Mouse (Mus musculus) CH12.LX (cell line): ENCODE measurements around the gene Sema4a. TPM values are rescaled to one million over a fixed set of nuclear protein-coding genes. Genes with fewer than 3 reads are reported as not detected.

Experiments used
- DNase-seq: peaks from one replicate; pipeline ENCODE4 v3.0.0-alpha.2; 2013; ENCODE audit errors: extremely low read depth
- H3K27ac ChIP-seq: 2 replicates; pipeline ENCODE4 v1.5.1; 2012; ENCODE audit warnings: low read depth, mild to moderate bottlenecking, control low read depth, moderate library complexity; ENCODE audit not compliant: insufficient read depth
- H3K27me3 ChIP-seq: replicated peaks from 2 replicates; pipeline ENCODE3; 2012; ENCODE audit warnings: inconsistent platforms
- H3K36me3 ChIP-seq, 2 experiments: replicated peaks in 1 of 2; 2 replicates each; pipeline versions ENCODE3 to v1.6.1; 2012; ENCODE audit warnings: inconsistent platforms in 1 of 2, low read length in 1 of 2, mild to moderate bottlenecking in 1 of 2, mixed read lengths in 1 of 2, moderate library complexity in 1 of 2; ENCODE audit not compliant: control insufficient read depth in 1 of 2, insufficient read depth in 1 of 2
- H3K4me1 ChIP-seq, 2 experiments: 2 replicates each; pipeline ENCODE4 v1.6.1; 2012; ENCODE audit warnings: inconsistent platforms in 1 of 2, moderate library complexity in 1 of 2; ENCODE audit not compliant: insufficient read depth in 2 of 2, control insufficient read depth in 1 of 2
- H3K4me2 ChIP-seq: 2 replicates; pipeline ENCODE4 v1.6.1; 2012; ENCODE audit warnings: low read depth, mild to moderate bottlenecking, control low read depth; ENCODE audit not compliant: poor library complexity, insufficient read depth, severe bottlenecking
- H3K4me3 ChIP-seq, 3 experiments: fragments of 150-350 bp in 1 of 3; sonication (generic) in 1 of 3; replicated peaks in 1 of 3; 2 replicates each; pipeline versions ENCODE3 to v1.5.1; 2011 to 2012; ENCODE audit warnings: low read depth in 2 of 3, low read length in 2 of 3, mild to moderate bottlenecking in 2 of 3, moderate library complexity in 2 of 3, control low read depth in 1 of 3, improper control_type of control experiment in 1 of 3, inconsistent platforms in 1 of 3, mixed read lengths in 1 of 3; ENCODE audit not compliant: poor library complexity in 1 of 3
- H3K79me2 ChIP-seq: replicated peaks from 2 replicates; pipeline ENCODE4 v1.6.1; 2012; ENCODE audit warnings: mild to moderate bottlenecking, moderate library complexity; ENCODE audit not compliant: control insufficient read depth, poor library complexity, insufficient read depth, severe bottlenecking; ENCODE audit errors: extremely low read depth
- H3K9ac ChIP-seq: 2 replicates; pipeline ENCODE4 v1.6.1; 2012; ENCODE audit warnings: low read depth, mild to moderate bottlenecking, control low read depth, moderate library complexity; ENCODE audit not compliant: insufficient read depth
- H3K9me3 ChIP-seq: replicated peaks from 2 replicates; pipeline ENCODE3; 2012; ENCODE audit warnings: low read length, inconsistent platforms, mixed read lengths
- BHLHE40 ChIP-seq: IDR thresholded peaks from 2 replicates; pipeline ENCODE4 v1.6.1; 2011; ENCODE audit warnings: mild to moderate bottlenecking, low read depth, low read length, improper control_type of control experiment
- CHD2 ChIP-seq: IDR thresholded peaks from 2 replicates; pipeline ENCODE4 v1.6.1; 2011; ENCODE audit warnings: low read length, improper control_type of control experiment
- E2F4 ChIP-seq: IDR thresholded peaks from 2 replicates; pipeline ENCODE4 v1.6.1; 2011; ENCODE audit warnings: low read depth, low read length, improper control_type of control experiment; ENCODE audit not compliant: insufficient replicate concordance
- ELF1 ChIP-seq: IDR thresholded peaks from 2 replicates; pipeline ENCODE4 v1.6.1; 2014; ENCODE audit warnings: low read depth, mild to moderate bottlenecking, inconsistent platforms, low read length, improper control_type of control experiment
- EP300 ChIP-seq: IDR thresholded peaks from 2 replicates; pipeline ENCODE4 v1.6.1; 2011; ENCODE audit warnings: low read length, improper control_type of control experiment
- ETS1 ChIP-seq: conservative IDR thresholded peaks from 2 replicates; pipeline ENCODE4 v1.6.1; 2012; ENCODE audit warnings: low read depth, mild to moderate bottlenecking, inconsistent platforms, low read length, improper control_type of control experiment, moderate library complexity
- GABPA ChIP-seq: IDR thresholded peaks from 2 replicates; pipeline ENCODE4 v1.6.1; 2012; ENCODE audit warnings: low read depth, low read length, improper control_type of control experiment, inconsistent platforms; ENCODE audit not compliant: insufficient replicate concordance
- JUN ChIP-seq: IDR thresholded peaks from 2 replicates; pipeline ENCODE4 v1.6.1; 2011; ENCODE audit warnings: low read depth, mild to moderate bottlenecking, low read length, improper control_type of control experiment, moderate library complexity; ENCODE audit not compliant: insufficient read depth
- JUND ChIP-seq: conservative IDR thresholded peaks from 2 replicates; pipeline ENCODE4 v1.6.1; 2011; ENCODE audit warnings: low read depth, low read length, improper control_type of control experiment
- KAT2A ChIP-seq: IDR thresholded peaks from 2 replicates; pipeline ENCODE4 v1.6.1; 2012; ENCODE audit warnings: low read length, improper control_type of control experiment, inconsistent platforms; ENCODE audit not compliant: insufficient replicate concordance
- MXI1 ChIP-seq: IDR thresholded peaks from 2 replicates; pipeline ENCODE4 v1.6.1; 2011; ENCODE audit warnings: mild to moderate bottlenecking, low read depth, low read length, improper control_type of control experiment
- MYC ChIP-seq: IDR thresholded peaks from 2 replicates; pipeline ENCODE4 v1.6.1; 2011; ENCODE audit warnings: low read depth, mild to moderate bottlenecking, improper control_type of control experiment, low read length
- NELFE ChIP-seq: IDR thresholded peaks from 2 replicates; pipeline ENCODE4 v1.6.1; 2011; ENCODE audit warnings: low read depth, low read length, improper control_type of control experiment
- NRF1 ChIP-seq: IDR thresholded peaks from 2 replicates; pipeline ENCODE4 v1.6.1; 2014; ENCODE audit warnings: low read depth, mild to moderate bottlenecking, inconsistent platforms, low read length, improper control_type of control experiment, moderate library complexity
- SMC3 ChIP-seq: IDR thresholded peaks from 2 replicates; pipeline ENCODE4 v1.6.1; 2011; ENCODE audit warnings: low read depth, low read length, improper control_type of control experiment
- TBP ChIP-seq: conservative IDR thresholded peaks from 2 replicates; pipeline ENCODE4 v1.6.1; 2011; ENCODE audit warnings: low read depth, low read length, improper control_type of control experiment
- TCF12 ChIP-seq: IDR thresholded peaks from 2 replicates; pipeline ENCODE4 v1.6.1; 2014; ENCODE audit warnings: low read depth, mild to moderate bottlenecking, inconsistent platforms, low read length, improper control_type of control experiment
- ZKSCAN1 ChIP-seq: IDR thresholded peaks from 2 replicates; pipeline ENCODE4 v1.6.1; 2012; ENCODE audit warnings: low read depth, inconsistent platforms, low read length, improper control_type of control experiment, borderline replicate concordance
- ZNF384 ChIP-seq: IDR thresholded peaks from 2 replicates; pipeline ENCODE4 v1.6.1; 2012; ENCODE audit warnings: low read depth, low read length, improper control_type of control experiment, inconsistent platforms
- dilution Hi-C: fragments of 300-500 bp; cut with MboI; formaldehyde crosslinking; loops from 2 replicates; pipeline ENCODE4 v1.14.3; 2020; ENCODE audit warnings: low sequenced_read_pairs; ENCODE audit not compliant: extremely low pct_unique_long_range_greater_than_20kb, extremely low pct_ligation_motif_present
- in situ Hi-C: fragments of 300-500 bp; cut with MboI; formaldehyde crosslinking; loops from 3 replicates; pipeline ENCODE4 v1.14.3; 2019; ENCODE audit warnings: low sequenced_read_pairs, low pct_ligation_motif_present, low pct_unique_long_range_greater_than_20kb, mixed read lengths
- polyA plus RNA-seq: library from polyadenylated mRNA; unstranded; fragments of >175 nt; gene quantifications from 2 replicates; pipeline ENCODE4 v1.2.1, GENCODE M21; 2012; ENCODE audit warnings: low read depth; ENCODE audit not compliant: insufficient read length
- total RNA-seq, 2 experiments: library from RNA; depleted of rRNA; stranded (reverse); fragments of 300-350 nt in 1 of 2; fragments of >200 nt in 1 of 2; gene quantifications; 2 replicates each; pipeline ENCODE4 v1.2.3; 2012 to 2014

Sema4a gene
- total and polyA plus RNA-seq, 3 experiments: 3.5 to 7.1 (median 4.7) TPM

GRCm38 (mm10) chr3:88493706-88494582 lies 33.0 kb upstream of the Sema4a start:
- TF ChIP-seq ELF1 (no peak), E2F4 (no peak), JUN (no peak), CHD2 (no peak), GABPA (no peak), ETS1 (no peak), NELFE (no peak), JUND (no peak), MXI1 (no peak), NRF1 (no peak), KAT2A (no peak), BHLHE40 (no peak), SMC3 (no peak), ZKSCAN1 (no peak), TBP (no peak), EP300 (no peak)
- H3K4me3 ChIP-seq: no peak overlapping the region
- in situ Hi-C loops (no loop called here), dilution Hi-C loops (no loop called here)
- DNase-seq: no peak
- H3K27me3 ChIP-seq: no peaks in the 10 kb centered on the region
- H3K79me2 ChIP-seq: no peaks in the 10 kb centered on the region
- H3K4me1 ChIP-seq: peaks cover 31 to 59% of the 10 kb centered on the region in 2 experiments
- H3K9me3 ChIP-seq: no peaks in the 10 kb centered on the region
- H3K4me2 ChIP-seq: no peak overlapping the region
- no peak overlapping the region for H3K9ac ChIP-seq
- no peak overlapping the region for H3K27ac ChIP-seq
- H3K36me3 ChIP-seq: peaks cover 0 to 12% of the 10 kb centered on the region in 2 experiments

DNA sequence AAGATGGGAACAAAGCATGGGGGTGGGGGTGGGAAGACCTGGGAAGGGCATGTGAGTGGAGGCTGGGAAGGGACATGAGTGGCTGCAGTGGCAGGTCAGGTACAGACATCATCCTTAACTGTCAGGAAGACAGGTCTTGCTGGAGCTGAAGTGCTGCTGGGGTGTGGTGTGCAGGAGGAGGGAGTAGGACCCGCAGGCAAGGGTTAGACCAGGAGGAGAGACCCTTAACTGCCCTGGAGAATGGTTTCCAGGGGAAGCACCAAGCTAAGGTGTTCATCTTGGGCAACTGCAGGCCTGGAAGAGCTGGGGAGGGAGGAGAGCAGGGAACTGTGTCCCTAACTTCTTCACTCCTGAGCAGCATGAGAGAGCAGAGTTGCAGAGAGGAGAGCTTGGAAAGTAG lies 26.4 kb upstream of the Sema4a start:
- no peaks in the 10 kb centered on the region for H3K79me2 ChIP-seq
- H3K9ac ChIP-seq: no peak overlapping the region
- dilution Hi-C loops: no loop called here
- H3K27ac ChIP-seq: no peak overlapping the region
- TF ChIP-seq ZNF384 (no peak), MYC (no peak), TCF12 (no peak), BHLHE40 (no peak), NELFE (no peak)
- TF ChIP-seq, all 38 proteins: peak for 0
- Histone ChIP-seq H3K9me3 (no peaks in the 10 kb centered on the region), H3K4me2 (no peak overlapping the region), H3K4me3 (no peak overlapping the region), H3K4me1 (peaks cover 26 to 40% of the 10 kb centered on the region in 2 experiments), H3K36me3 (peaks cover 31 to 47% of the 10 kb centered on the region in 2 experiments), H3K27me3 (peaks cover 4% of the 10 kb centered on the region)
- in situ Hi-C loops: loop anchor here (5.0 kb wide), 1 partner anchor 35 kb away; no protein-coding TSS in a partner anchor
- DNase-seq: no peak
